Mouse (Mus musculus): ENCODE data around the gene Gpc2. TPM values are rescaled to one million over a fixed set of nuclear protein-coding genes. Genes with fewer than 3 reads are reported as not detected.
A peak's percentile ranks its signal among the peaks of the same experiment; 100 is the strongest.

Gpc2 gene
- polyA plus RNA-seq, 2 experiments = 6.4 to 183 TPM

DNA sequence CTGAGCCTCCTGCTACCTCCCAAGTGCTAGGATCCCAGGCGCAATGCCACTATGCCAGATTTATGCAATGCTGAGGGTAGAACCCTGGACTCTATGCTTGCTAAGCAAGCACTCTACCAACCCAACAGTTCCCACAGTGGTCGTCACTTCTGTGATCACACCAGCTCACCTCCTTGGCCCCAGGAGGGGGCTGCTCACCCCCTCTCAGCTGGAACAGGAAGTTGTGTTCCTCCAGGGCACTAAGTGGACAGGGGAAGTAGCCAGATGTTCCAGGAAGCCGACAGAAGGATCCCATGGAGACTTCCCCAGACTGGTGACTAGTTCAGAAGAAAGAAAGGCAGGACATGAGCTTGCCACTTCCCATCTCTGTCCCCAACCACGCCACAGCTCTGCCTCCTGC is 17.8 kb downstream of the Gpc2 start:
- 72% methylated on average over 4 of the region's 4 CpGs for WGBS
- Histone ChIP-seq H3K36me3 (ENCODE audit: control insufficient read depth, insufficient read depth, low read length) (peaks cover 47% of the 10 kb centered on the region), H3K9ac (ENCODE audit: low read depth, low read length, severe bottlenecking) (no peak overlapping the region), H3K4me3 (replicated peaks; ENCODE audit: low read length) (no peak overlapping the region), H3K27ac (replicated peaks; ENCODE audit: low read depth, low read length) (no peak overlapping the region), H3K4me1 (ENCODE audit: control insufficient read depth, insufficient read depth, low read length) (peaks cover 13% of the 10 kb centered on the region), H3K9me3 (ENCODE audit: control insufficient read depth, low read length) (no peaks in the 10 kb centered on the region), H3K27me3 (ENCODE audit: control insufficient read depth, insufficient read depth, low read length) (no peaks in the 10 kb centered on the region), H3K4me2 (replicated peaks; ENCODE audit: low read depth, low read length, severe bottlenecking) (no peak overlapping the region)
- ATAC-seq (ENCODE audit: low FRiP score, low read depth) = no peak
- DNase-seq (ENCODE audit: low spot score) = no peak
- no peak for TF ChIP-seq POLR2A (IDR thresholded peaks at IDR 0.05; ENCODE audit: borderline replicate concordance, extremely low read depth, insufficient read depth, insufficient read length)

DNA sequence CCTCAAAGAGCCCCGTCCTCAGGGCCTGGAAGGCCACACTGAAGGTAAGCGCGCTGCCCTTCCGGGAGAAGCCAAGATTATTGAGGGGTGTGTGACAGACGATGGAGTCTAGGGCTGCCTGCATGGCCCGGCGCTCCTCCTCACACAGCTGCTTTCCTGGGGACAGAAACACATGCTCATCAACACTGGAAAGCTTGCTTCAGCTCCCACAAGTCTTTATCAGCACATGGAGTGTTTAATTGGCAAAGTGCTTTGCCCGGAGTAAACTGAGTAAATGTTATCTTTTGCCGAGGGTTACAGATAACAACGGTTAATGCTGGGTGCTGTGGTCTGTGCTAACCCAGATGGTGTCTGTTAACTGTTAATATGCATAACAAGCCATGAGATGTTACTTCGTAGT is 19.0 kb downstream of the Gpc2 start:
- Histone ChIP-seq H3K36me3 (ENCODE audit: control insufficient read depth, insufficient read depth, low read length) (peaks cover 47% of the 10 kb centered on the region), H3K4me1 (ENCODE audit: control insufficient read depth, insufficient read depth, low read length) (peaks cover 19% of the 10 kb centered on the region), H3K9me3 (ENCODE audit: control insufficient read depth, low read length) (no peaks in the 10 kb centered on the region), H3K27me3 (ENCODE audit: control insufficient read depth, insufficient read depth, low read length) (no peaks in the 10 kb centered on the region), H3K27ac (replicated peaks; ENCODE audit: low read depth, low read length) (no peak overlapping the region), H3K9ac (ENCODE audit: low read depth, low read length, severe bottlenecking) (no peak overlapping the region), H3K4me2 (replicated peaks; ENCODE audit: low read depth, low read length, severe bottlenecking) (no peak overlapping the region), H3K4me3 (replicated peaks; ENCODE audit: low read length) (no peak overlapping the region)
- ATAC-seq (ENCODE audit: low FRiP score, low read depth) (no peak), DNase-seq (ENCODE audit: low spot score) (no peak)
- TF ChIP-seq POLR2A (IDR thresholded peaks at IDR 0.05; ENCODE audit: borderline replicate concordance, extremely low read depth, insufficient read depth, insufficient read length) = no peak
- 89% methylated on average over 11 of the region's 11 CpGs for WGBS

DNA sequence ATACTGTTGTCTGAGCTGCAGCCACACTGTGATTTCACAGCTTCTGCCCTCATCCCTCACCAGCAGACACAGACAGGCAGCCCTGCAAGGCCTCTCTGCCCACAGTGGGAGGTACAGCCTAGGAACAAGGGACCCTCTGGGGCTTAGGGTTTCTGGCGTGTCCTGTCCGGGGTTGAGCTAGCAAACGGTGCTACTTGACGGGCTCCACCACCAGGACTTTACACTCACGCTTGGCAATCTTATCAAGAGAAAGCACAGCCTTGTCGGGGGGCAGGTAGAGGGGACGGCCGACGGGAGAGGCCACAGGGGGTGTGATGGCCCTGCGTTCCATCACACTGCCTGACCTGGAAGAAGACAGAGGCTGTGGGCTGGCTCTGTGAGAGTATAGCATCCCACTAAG is 19.8 kb downstream of the Gpc2 start:
- TF ChIP-seq POLR2A (IDR thresholded peaks at IDR 0.05; ENCODE audit: borderline replicate concordance, extremely low read depth, insufficient read depth, insufficient read length) = no peak
- no peaks in the 10 kb centered on the region for H3K9me3 ChIP-seq (ENCODE audit: control insufficient read depth, low read length)
- H3K4me2 ChIP-seq (replicated peaks; ENCODE audit: low read depth, low read length, severe bottlenecking) = no peak overlapping the region
- no peak overlapping the region for H3K4me3 ChIP-seq (replicated peaks; ENCODE audit: low read length)
- no peak for ATAC-seq (ENCODE audit: low FRiP score, low read depth)
- DNase-seq (ENCODE audit: low spot score) = peak; percentile 2
- no peak overlapping the region for H3K9ac ChIP-seq (ENCODE audit: low read depth, low read length, severe bottlenecking)
- 90% methylated on average over 10 of the region's 10 CpGs for WGBS
- H3K36me3 ChIP-seq (ENCODE audit: control insufficient read depth, insufficient read depth, low read length) = peaks cover 47% of the 10 kb centered on the region
- H3K4me1 ChIP-seq (ENCODE audit: control insufficient read depth, insufficient read depth, low read length) = peaks cover 20% of the 10 kb centered on the region
- H3K27me3 ChIP-seq (ENCODE audit: control insufficient read depth, insufficient read depth, low read length) = no peaks in the 10 kb centered on the region
- no peak overlapping the region for H3K27ac ChIP-seq (replicated peaks; ENCODE audit: low read depth, low read length)

DNA sequence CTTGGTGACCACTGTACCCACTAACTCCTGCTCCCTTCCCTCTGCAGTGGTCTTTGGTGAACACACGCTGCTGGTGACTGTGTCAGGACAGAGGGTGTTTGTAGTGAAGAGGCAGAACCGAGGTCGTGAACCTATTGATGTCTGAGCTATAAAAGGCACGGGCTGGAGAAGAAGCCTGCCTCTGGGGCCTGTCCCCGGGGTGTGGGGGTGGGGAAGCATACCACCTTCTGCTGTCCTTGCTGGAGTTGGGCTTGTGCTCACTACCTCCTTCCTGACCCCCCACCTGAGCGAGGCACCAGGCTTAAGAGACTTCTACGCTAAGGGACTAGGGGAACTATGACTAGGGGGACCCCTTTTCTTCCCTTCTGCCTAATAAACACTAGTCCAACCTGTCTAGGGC is 20.8 kb downstream of the Gpc2 start:
- DNase-seq (ENCODE audit: low spot score) (no peak), ATAC-seq (ENCODE audit: low FRiP score, low read depth) (no peak)
- Histone ChIP-seq H3K4me3 (replicated peaks; ENCODE audit: low read length) (no peak overlapping the region), H3K4me1 (ENCODE audit: control insufficient read depth, insufficient read depth, low read length) (peaks cover 19% of the 10 kb centered on the region), H3K27ac (replicated peaks; ENCODE audit: low read depth, low read length) (no peak overlapping the region), H3K27me3 (ENCODE audit: control insufficient read depth, insufficient read depth, low read length) (no peaks in the 10 kb centered on the region), H3K9me3 (ENCODE audit: control insufficient read depth, low read length) (no peaks in the 10 kb centered on the region), H3K4me2 (replicated peaks; ENCODE audit: low read depth, low read length, severe bottlenecking) (no peak overlapping the region), H3K9ac (ENCODE audit: low read depth, low read length, severe bottlenecking) (no peak overlapping the region), H3K36me3 (ENCODE audit: control insufficient read depth, insufficient read depth, low read length) (peaks cover 47% of the 10 kb centered on the region)
- no peak for TF ChIP-seq POLR2A (IDR thresholded peaks at IDR 0.05; ENCODE audit: borderline replicate concordance, extremely low read depth, insufficient read depth, insufficient read length)
- 51% methylated on average over 7 of the region's 7 CpGs for WGBS

DNA sequence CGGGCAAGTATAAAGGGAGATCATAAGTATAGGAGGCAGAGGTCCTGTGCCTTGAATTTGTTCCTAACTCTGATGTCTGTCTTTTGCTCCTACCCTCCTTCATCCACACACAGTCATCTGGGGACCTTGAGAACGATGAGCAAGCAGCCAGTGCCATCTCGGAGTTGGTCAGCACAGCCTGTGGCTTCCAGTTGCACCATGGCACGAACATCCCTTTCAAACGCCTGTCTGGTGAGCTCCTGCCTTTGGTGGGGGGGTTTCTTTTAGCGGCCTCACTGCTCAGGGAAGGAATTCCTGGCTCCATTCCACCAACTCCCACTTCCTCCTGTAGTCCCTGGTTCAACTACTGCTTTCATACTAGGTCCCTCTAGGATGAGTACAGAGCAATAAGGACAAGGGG is 21.3 kb downstream of the Gpc2 start:
- no peak for ATAC-seq (ENCODE audit: low FRiP score, low read depth)
- H3K4me3 ChIP-seq (replicated peaks; ENCODE audit: low read length) = no peak overlapping the region
- H3K4me1 ChIP-seq (ENCODE audit: control insufficient read depth, insufficient read depth, low read length) = peaks cover 19% of the 10 kb centered on the region
- no peak overlapping the region for H3K4me2 ChIP-seq (replicated peaks; ENCODE audit: low read depth, low read length, severe bottlenecking)
- DNase-seq (ENCODE audit: low spot score) = peak; percentile 4
- no peak overlapping the region for H3K27ac ChIP-seq (replicated peaks; ENCODE audit: low read depth, low read length)
- no peak for TF ChIP-seq POLR2A (IDR thresholded peaks at IDR 0.05; ENCODE audit: borderline replicate concordance, extremely low read depth, insufficient read depth, insufficient read length)
- H3K27me3 ChIP-seq (ENCODE audit: control insufficient read depth, insufficient read depth, low read length) = no peaks in the 10 kb centered on the region
- peaks cover 47% of the 10 kb centered on the region for H3K36me3 ChIP-seq (ENCODE audit: control insufficient read depth, insufficient read depth, low read length)
- WGBS = 83% methylated on average over 6 of the region's 6 CpGs
- no peak overlapping the region for H3K9ac ChIP-seq (ENCODE audit: low read depth, low read length, severe bottlenecking)
- no peaks in the 10 kb centered on the region for H3K9me3 ChIP-seq (ENCODE audit: control insufficient read depth, low read length)

DNA sequence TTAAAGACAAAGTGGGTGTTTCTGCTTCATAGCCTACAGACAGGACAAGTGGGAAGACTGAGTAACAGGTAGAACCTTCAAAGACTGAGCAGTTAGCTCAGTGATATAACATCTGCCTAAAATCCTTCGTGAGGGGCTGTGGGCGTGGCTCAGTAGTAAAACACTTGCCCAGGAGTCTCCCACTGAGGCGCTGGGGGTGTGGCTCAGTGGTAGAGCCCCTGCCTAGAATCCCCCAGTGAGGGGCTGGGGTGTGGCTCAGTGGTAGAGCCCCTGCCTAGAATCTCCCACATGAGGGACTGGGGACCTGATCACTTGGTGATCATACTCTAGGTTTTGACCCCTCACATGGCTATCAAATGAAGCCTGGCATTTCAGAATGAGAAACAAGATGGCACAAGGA is 21.7 kb downstream of the Gpc2 start:
- DNase-seq (ENCODE audit: low spot score) = peak; percentile 2
- peaks cover 18% of the 10 kb centered on the region for H3K4me1 ChIP-seq (ENCODE audit: control insufficient read depth, insufficient read depth, low read length)
- no peak for ATAC-seq (ENCODE audit: low FRiP score, low read depth)
- no peak overlapping the region for H3K4me2 ChIP-seq (replicated peaks; ENCODE audit: low read depth, low read length, severe bottlenecking)
- no peaks in the 10 kb centered on the region for H3K9me3 ChIP-seq (ENCODE audit: control insufficient read depth, low read length)
- H3K36me3 ChIP-seq (ENCODE audit: control insufficient read depth, insufficient read depth, low read length) = peaks cover 47% of the 10 kb centered on the region
- no peak overlapping the region for H3K9ac ChIP-seq (ENCODE audit: low read depth, low read length, severe bottlenecking)
- 81% methylated on average over 3 of the region's 3 CpGs for WGBS
- no peak overlapping the region for H3K27ac ChIP-seq (replicated peaks; ENCODE audit: low read depth, low read length)
- H3K27me3 ChIP-seq (ENCODE audit: control insufficient read depth, insufficient read depth, low read length) = no peaks in the 10 kb centered on the region
- no peak overlapping the region for H3K4me3 ChIP-seq (replicated peaks; ENCODE audit: low read length)
- no peak for TF ChIP-seq POLR2A (IDR thresholded peaks at IDR 0.05; ENCODE audit: borderline replicate concordance, extremely low read depth, insufficient read depth, insufficient read length)

All from limb, embryonic 14.5 days (tissue).